17 mouse cellular contexts compared by ENCODE assay signal in the genomic region with DNA sequence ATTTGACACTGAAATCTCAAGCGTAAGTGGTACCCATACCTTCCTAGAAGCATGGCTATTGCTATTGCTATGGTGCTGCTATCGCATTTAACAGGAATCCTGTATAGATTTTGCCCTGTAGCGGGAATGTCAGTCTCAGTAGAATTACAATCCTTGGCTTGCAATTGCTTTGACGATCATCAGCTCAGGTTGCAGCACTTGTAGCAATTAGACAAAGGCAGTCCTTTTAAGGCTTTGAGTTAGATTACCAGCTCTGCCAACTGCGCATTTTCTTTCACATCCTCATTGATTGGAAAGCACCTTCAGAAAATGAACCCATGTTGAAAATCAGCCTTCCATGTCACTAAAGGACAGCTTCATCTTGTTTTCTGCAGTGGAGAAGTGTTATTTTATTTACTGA.
DNase-seq lines count a peak whose midpoint lies in the region; ATAC-seq lines count a peak whose summit lies in the region.
"Had no signal": no experiment of that assay in that cellular context is flagged by ENCODE, and none has a peak within 500 bp of the region (broad histone marks: within the 10 kb centered on the region; RNA-seq: fewer than 3 reads in every experiment).

No protein-coding gene starts in this region.

- peaks cover 24% of the 10 kb centered on the region for H3K4me1 ChIP-seq in forebrain, embryonic 12.5 days
- H3K4me1 ChIP-seq in forebrain, embryonic 11.5 days (replicated peaks; ENCODE audit: control insufficient read depth, insufficient read depth, low read length) = peaks cover 5% of the 10 kb centered on the region
- H3K4me1 ChIP-seq in embryonic facial prominence, embryonic 14.5 days (ENCODE audit: control insufficient read depth, insufficient read depth, low read length) = no peaks in the 10 kb centered on the region
- H3K4me1 ChIP-seq: liver, embryonic 15.5 days had no signal

- 0 out of 2 replicates have a peak, but pooled peaks have one; percentile 33 for ATAC-seq in forebrain, embryonic 12.5 days (ENCODE audit: low FRiP score)
- ATAC-seq in forebrain, embryonic 11.5 days (replicated peaks; ENCODE audit: low FRiP score) = no peak
- ATAC-seq in embryonic facial prominence, embryonic 14.5 days (ENCODE audit: low read depth) = no peak
- ATAC-seq: inflammation-experienced regulatory T-cells, adult 6 months; lung, postnatal 0 days had no signal

- no peak overlapping the region for H3K4me2 ChIP-seq in forebrain, embryonic 12.5 days
- no peak overlapping the region for H3K4me2 ChIP-seq in forebrain, embryonic 11.5 days (ENCODE audit: low read depth, low read length, severe bottlenecking)
- no peak overlapping the region for H3K4me2 ChIP-seq in embryonic facial prominence, embryonic 14.5 days (ENCODE audit: low read depth, low read length)
- H3K4me2 ChIP-seq: liver, embryonic 15.5 days had no signal

- no peak overlapping the region for H3K4me3 ChIP-seq in forebrain, embryonic 12.5 days (replicated peaks)
- no peak overlapping the region for H3K4me3 ChIP-seq in forebrain, embryonic 11.5 days (ENCODE audit: low read depth, low read length)
- no peak overlapping the region for H3K4me3 ChIP-seq in embryonic facial prominence, embryonic 14.5 days (ENCODE audit: low read depth, low read length)
- H3K4me3 ChIP-seq: liver, embryonic 15.5 days; myocyte had no signal

- no peak overlapping the region for H3K9ac ChIP-seq in forebrain, embryonic 12.5 days
- H3K9ac ChIP-seq in forebrain, embryonic 11.5 days (ENCODE audit: low read length) = no peak overlapping the region
- no peak overlapping the region for H3K9ac ChIP-seq in embryonic facial prominence, embryonic 14.5 days (ENCODE audit: low read depth, low read length)
- H3K9ac ChIP-seq: liver, embryonic 15.5 days had no signal

- WGBS in forebrain, embryonic 12.5 days = 18% methylated on average over 5 of the region's 5 CpGs
- WGBS in forebrain, embryonic 11.5 days = 27% methylated on average over 5 of the region's 5 CpGs
- 44% methylated on average over 5 of the region's 5 CpGs for WGBS in embryonic facial prominence, embryonic 14.5 days

- peak overlapping the region; percentile 61 for H3K27ac ChIP-seq in forebrain, embryonic 12.5 days
- no peak overlapping the region for H3K27ac ChIP-seq in forebrain, embryonic 11.5 days (ENCODE audit: low read depth, low read length)
- H3K27ac ChIP-seq in embryonic facial prominence, embryonic 14.5 days (replicated peaks; ENCODE audit: low read depth, low read length) = no peak overlapping the region
- H3K27ac ChIP-seq: liver, embryonic 15.5 days had no signal

- DNase-seq in forebrain, embryonic 11.5 days (ENCODE audit: low spot score) = no peak
- DNase-seq in A20 (ENCODE audit: low read depth, low spot score) = peak; percentile 50
- DNase-seq in embryonic facial prominence, embryonic 14.5 days (ENCODE audit: low spot score) = peak; percentile 34
- DNase-seq in mesoderm, embryonic 11.5 days (ENCODE audit: low read depth, low spot score) = peak; percentile 21
- DNase-seq in adrenal gland, postnatal 10 days = no peak
- DNase-seq in kidney, adult 18-20 months = no peak
- DNase-seq in adrenal gland, postnatal 4 days (ENCODE audit: low spot score in 2 of 2) = no peak
- DNase-seq: cerebellum, adult 11 months; cerebellum, postnatal 25 days; gastrocnemius, postnatal 10 days; right cerebral cortex, adult 18-20 months; thymus, postnatal 14 days had no signal

- H3K36me3 ChIP-seq in forebrain, embryonic 12.5 days (replicated peaks) = no peaks in the 10 kb centered on the region
- no peaks in the 10 kb centered on the region for H3K36me3 ChIP-seq in forebrain, embryonic 11.5 days (ENCODE audit: control insufficient read depth, insufficient read depth, low read length)
- no peaks in the 10 kb centered on the region for H3K36me3 ChIP-seq in embryonic facial prominence, embryonic 14.5 days (ENCODE audit: control insufficient read depth, insufficient read depth, low read length)
- H3K36me3 ChIP-seq: liver, embryonic 15.5 days had no signal

- no peaks in the 10 kb centered on the region for H3K27me3 ChIP-seq in forebrain, embryonic 12.5 days
- H3K27me3 ChIP-seq in forebrain, embryonic 11.5 days (ENCODE audit: control insufficient read depth, insufficient read depth, low read length) = no peaks in the 10 kb centered on the region
- no peaks in the 10 kb centered on the region for H3K27me3 ChIP-seq in embryonic facial prominence, embryonic 14.5 days (replicated peaks; ENCODE audit: control insufficient read depth, insufficient read depth, low read length)
- H3K27me3 ChIP-seq: liver, embryonic 15.5 days had no signal

- H3K9me3 ChIP-seq in forebrain, embryonic 12.5 days = no peaks in the 10 kb centered on the region
- no peaks in the 10 kb centered on the region for H3K9me3 ChIP-seq in forebrain, embryonic 11.5 days (ENCODE audit: control insufficient read depth, low read length)
- H3K9me3 ChIP-seq in embryonic facial prominence, embryonic 14.5 days (ENCODE audit: control insufficient read depth, low read length) = no peaks in the 10 kb centered on the region
- H3K9me3 ChIP-seq: liver, embryonic 15.5 days had no signal

Comparison
In these comparisons a context has a peak if more than half of its experiments do, and no peak if none do; other contexts are left out.
1. DNase-seq: peak in A20 (single experiment), embryonic facial prominence, embryonic 14.5 days (single experiment) and mesoderm, embryonic 11.5 days (single experiment); none in forebrain, embryonic 11.5 days (single experiment), adrenal gland, postnatal 10 days (single experiment), kidney, adult 18-20 months (single experiment) and adrenal gland, postnatal 4 days (0 of 2).